Mouse (Mus musculus): ENCODE measurements around the gene Ifnl2.

GRCm38 (mm10) chr7:28557069-28557468 is 46.8 kb upstream of the Ifnl2 start:
- TF ChIP-seq POLR2A (IDR thresholded peaks at IDR 0.05; ENCODE audit: insufficient read depth, low read length) (no peak), CTCF (IDR thresholded peaks at IDR 0.05; ENCODE audit: low read depth, low read length) (no peak)
